Mouse (Mus musculus) forebrain, embryonic 15.5 days (tissue): ENCODE measurements at regions not wholly inside any gene's neighbourhood (a gene's known extent, or its start where the extent isn't known, plus 50 kb on each side); places are given as distances from the start of the nearest gene placed in this dataset.

Experiments used
- ATAC-seq: fragments of 200-750 bp; cut with Nextera tagmentation; replicated peaks from 2 replicates; pipeline ENCODE4 v1.8.0; 2017; ENCODE audit warnings: mild to moderate bottlenecking, moderate TSS enrichment, moderate library complexity
- H3K27ac ChIP-seq: fragments of 300-500 bp; sonication (generic); replicated peaks from 2 replicates; pipeline ENCODE4 v1.5.1; 2015; ENCODE audit warnings: mild to moderate bottlenecking, inconsistent platforms
- H3K27me3 ChIP-seq: fragments of 300-500 bp; sonication (generic); 2 replicates; pipeline ENCODE4 v1.6.1; 2015; ENCODE audit warnings: inconsistent platforms
- H3K36me3 ChIP-seq: fragments of 300-500 bp; sonication (generic); 2 replicates; pipeline ENCODE4 v1.6.1; 2015; ENCODE audit warnings: mild to moderate bottlenecking, inconsistent platforms
- H3K4me1 ChIP-seq: fragments of 300-500 bp; sonication (generic); 2 replicates; pipeline ENCODE4 v1.6.1; 2015; ENCODE audit warnings: inconsistent platforms
- H3K4me2 ChIP-seq: fragments of 300-500 bp; sonication (generic); replicated peaks from 2 replicates; pipeline ENCODE4 v1.6.1; 2015; ENCODE audit warnings: mild to moderate bottlenecking, inconsistent platforms
- H3K4me3 ChIP-seq: fragments of 300-500 bp; sonication (generic); 2 replicates; pipeline ENCODE4 v1.5.1; 2015; ENCODE audit warnings: mild to moderate bottlenecking, inconsistent platforms
- H3K9ac ChIP-seq: fragments of 300-500 bp; sonication (generic); replicated peaks from 2 replicates; pipeline ENCODE4 v1.6.1; 2015; ENCODE audit warnings: mild to moderate bottlenecking, inconsistent platforms
- H3K9me3 ChIP-seq: fragments of 300-500 bp; sonication (generic); 2 replicates; pipeline ENCODE4 v1.6.1; 2016; ENCODE audit warnings: inconsistent platforms
- WGBS: fragments of 180-500 bp; shearing (Covaris S2); methylation state at CpG from one replicate; pipeline ENCODE4 v1.1.7; 2015; ENCODE audit warnings: mixed read lengths; 5-methylcytosine and 5-hydroxymethylcytosine counted together

DNA sequence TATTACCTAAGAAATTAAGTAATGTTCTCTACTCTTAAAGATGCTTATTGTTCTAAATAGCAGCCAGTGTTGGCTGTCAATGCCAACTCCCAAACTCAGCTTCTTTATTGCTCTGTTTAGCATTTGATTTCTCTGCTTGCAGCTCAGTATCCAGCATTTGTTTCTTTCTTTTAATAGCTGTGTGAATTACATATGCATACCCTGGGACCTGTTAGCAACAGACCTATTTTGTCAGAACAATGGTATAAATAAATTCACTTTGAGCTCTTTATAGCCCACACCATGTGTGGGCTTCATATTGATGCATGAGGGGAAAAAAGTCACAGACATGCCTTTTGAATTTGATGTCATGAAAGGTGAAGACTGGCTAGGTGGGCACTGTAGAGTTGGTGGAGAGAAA is 732.4 kb downstream of the Nsun3 start:
- Histone ChIP-seq H3K36me3 (no peaks in the 10 kb centered on the region), H3K27ac (no peak overlapping the region), H3K9me3 (no peaks in the 10 kb centered on the region), H3K4me3 (no peak overlapping the region), H3K4me2 (no peak overlapping the region), H3K9ac (no peak overlapping the region), H3K27me3 (no peaks in the 10 kb centered on the region), H3K4me1 (no peaks in the 10 kb centered on the region)
- ATAC-seq = no peak

DNA sequence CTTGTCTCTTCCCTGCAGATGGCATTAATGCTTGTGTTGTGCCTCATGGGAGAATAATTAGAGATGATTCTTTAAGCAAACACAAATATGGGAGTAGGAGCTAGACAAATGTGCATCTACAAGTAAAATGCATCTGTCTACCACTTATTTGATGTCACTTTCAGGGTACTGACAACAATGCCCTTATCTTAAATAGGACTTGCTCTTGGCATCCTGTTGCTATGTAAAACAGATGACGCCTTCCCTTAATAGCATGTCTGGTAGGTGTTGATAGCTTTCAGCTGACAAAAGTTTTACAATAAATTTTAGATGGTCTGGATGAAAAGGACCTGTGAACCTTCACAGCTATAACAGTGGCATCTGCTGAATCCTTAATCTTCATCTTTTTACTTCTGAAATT is 748.6 kb downstream of the Nsun3 start:
- WGBS = 80% methylated on average over 1 of the region's 1 CpGs
- Histone ChIP-seq H3K4me3 (no peak overlapping the region), H3K9me3 (no peaks in the 10 kb centered on the region), H3K27ac (no peak overlapping the region), H3K4me1 (no peaks in the 10 kb centered on the region), H3K4me2 (no peak overlapping the region), H3K36me3 (no peaks in the 10 kb centered on the region), H3K27me3 (no peaks in the 10 kb centered on the region), H3K9ac (no peak overlapping the region)
- peak; percentile 53; the same call in 1 of the 2 replicates for ATAC-seq

- no peak overlapping the region for H3K4me2 ChIP-seq
- no peak overlapping the region for H3K4me3 ChIP-seq
- no peak overlapping the region for H3K9ac ChIP-seq
- ATAC-seq = peak; percentile 67
- H3K36me3 ChIP-seq = no peaks in the 10 kb centered on the region
- WGBS = 12% methylated on average over 1 of the region's 1 CpGs
- H3K27ac ChIP-seq = no peak overlapping the region
- H3K9me3 ChIP-seq = no peaks in the 10 kb centered on the region
- peaks cover 4% of the 10 kb centered on the region; the same call in 1 of the 2 replicates for H3K4me1 ChIP-seq
- H3K27me3 ChIP-seq = no peaks in the 10 kb centered on the region
Measured at GRCm38 (mm10) chr16:61990397-61991070, 796.1 kb downstream of the Nsun3 start.
